Comparison of ENCODE assay signal across 10 mouse cellular contexts in genomic region chr1:183905345-183906142, GRCm38 (mm10).
DNase-seq lines count a peak whose midpoint lies in the region; ATAC-seq and TF ChIP-seq lines count a peak whose summit lies in the region.
"Had no signal": no experiment of that assay in that cellular context is flagged by ENCODE, and none has a peak within 500 bp of the region (broad histone marks: within the 10 kb centered on the region; RNA-seq: fewer than 3 reads in every experiment).

No protein-coding gene starts in this region.

- no peak overlapping the region for H3K9ac ChIP-seq in heart, embryonic 11.5 days (ENCODE audit: low read depth, low read length)
- no peak overlapping the region for H3K9ac ChIP-seq in hindbrain, embryonic 16.5 days (ENCODE audit: low read depth, low read length)
- no peak overlapping the region for H3K9ac ChIP-seq in forebrain, embryonic 14.5 days (ENCODE audit: low read length)

- H3ac ChIP-seq in C2C12 (ENCODE audit: control insufficient read depth, insufficient read length, low read depth): no peak overlapping the region

- no peaks in the 10 kb centered on the region for H3K79me2 ChIP-seq in C2C12 (ENCODE audit: control insufficient read depth, insufficient read depth)

- DNase-seq in heart, adult 18-20 months: peak; percentile 85 to 88
- DNase-seq in fibroblast of lung, adult 2 months (ENCODE audit: low read depth): peak; percentile 85
- peak; percentile 22 for DNase-seq in left cerebral cortex, postnatal 4 days
- DNase-seq in embryo, embryonic 10.5 days (ENCODE audit: low spot score): no peak
- no peak for DNase-seq in forebrain, embryonic 14.5 days (ENCODE audit: low spot score)

- WGBS in heart, embryonic 11.5 days (ENCODE audit: insufficient replicate concordance): 77% methylated on average over 11 of the region's 11 CpGs
- WGBS in hindbrain, embryonic 16.5 days: 82% methylated on average over 11 of the region's 11 CpGs
- WGBS in forebrain, embryonic 14.5 days: 92% methylated on average over 11 of the region's 11 CpGs

- no peaks in the 10 kb centered on the region for H3K9me3 ChIP-seq in heart, embryonic 11.5 days (replicated peaks; ENCODE audit: control insufficient read depth, low read length)
- H3K9me3 ChIP-seq in hindbrain, embryonic 16.5 days (ENCODE audit: control insufficient read depth, low read length): no peaks in the 10 kb centered on the region
- no peaks in the 10 kb centered on the region for H3K9me3 ChIP-seq in forebrain, embryonic 14.5 days (replicated peaks; ENCODE audit: control insufficient read depth, low read length)

- H3K27ac ChIP-seq in heart, embryonic 11.5 days (ENCODE audit: low read depth, low read length): no peak overlapping the region
- no peak overlapping the region for H3K27ac ChIP-seq in hindbrain, embryonic 16.5 days (ENCODE audit: low read depth, low read length)
- H3K27ac ChIP-seq in forebrain, embryonic 14.5 days (ENCODE audit: low read depth, low read length): no peak overlapping the region

- H3K4me3 ChIP-seq in heart, embryonic 11.5 days (ENCODE audit: low read depth, low read length): no peak overlapping the region
- no peak overlapping the region for H3K4me3 ChIP-seq in C2C12 (ENCODE audit: insufficient read depth, poor library complexity, severe bottlenecking)
- H3K4me3 ChIP-seq in hindbrain, embryonic 16.5 days (ENCODE audit: low read length): no peak overlapping the region
- no peak overlapping the region for H3K4me3 ChIP-seq in forebrain, embryonic 14.5 days (ENCODE audit: low read depth, low read length)
- H3K4me3 ChIP-seq: erythroblast, embryonic 14.5 days had no signal

- no peak for TF ChIP-seq CTCF in C2C12 (IDR thresholded peaks at IDR 0.05; ENCODE audit: control insufficient read depth, insufficient read depth, insufficient read length)

- H3K4me1 ChIP-seq in heart, embryonic 11.5 days (ENCODE audit: control insufficient read depth, insufficient read depth, low read length): no peaks in the 10 kb centered on the region
- H3K4me1 ChIP-seq in hindbrain, embryonic 16.5 days (ENCODE audit: control insufficient read depth, insufficient read depth, low read depth, low read length): no peaks in the 10 kb centered on the region
- no peaks in the 10 kb centered on the region for H3K4me1 ChIP-seq in forebrain, embryonic 14.5 days (ENCODE audit: control insufficient read depth, insufficient read depth, low read length)

- H3K36me3 ChIP-seq in heart, embryonic 11.5 days (ENCODE audit: control insufficient read depth, insufficient read depth, low read length): no peaks in the 10 kb centered on the region
- no peaks in the 10 kb centered on the region for H3K36me3 ChIP-seq in C2C12 (ENCODE audit: control insufficient read depth, insufficient read depth)
- H3K36me3 ChIP-seq in hindbrain, embryonic 16.5 days (ENCODE audit: control insufficient read depth, insufficient read depth, low read length): no peaks in the 10 kb centered on the region
- H3K36me3 ChIP-seq in forebrain, embryonic 14.5 days (ENCODE audit: control insufficient read depth, insufficient read depth, low read length): no peaks in the 10 kb centered on the region

- no peaks in the 10 kb centered on the region for H3K79me3 ChIP-seq in C2C12 (ENCODE audit: low read depth)

- intact Hi-C loops in left cerebral cortex, postnatal 4 days (cut with DNase I): no loop called here

- no peak overlapping the region for H3K4me2 ChIP-seq in heart, embryonic 11.5 days
- H3K4me2 ChIP-seq in hindbrain, embryonic 16.5 days (ENCODE audit: low read length): no peak overlapping the region
- H3K4me2 ChIP-seq in forebrain, embryonic 14.5 days (ENCODE audit: low read length): no peak overlapping the region

- ATAC-seq in heart, embryonic 11.5 days (replicated peaks; ENCODE audit: insufficient number of reproducible peaks, low FRiP score, low TSS enrichment): no peak
- ATAC-seq in hindbrain, embryonic 16.5 days: no peak
- no peak for ATAC-seq in forebrain, embryonic 14.5 days

- no peaks in the 10 kb centered on the region for H3K27me3 ChIP-seq in heart, embryonic 11.5 days (ENCODE audit: control insufficient read depth, insufficient read depth, low read length)
- no peaks in the 10 kb centered on the region for H3K27me3 ChIP-seq in C2C12 (ENCODE audit: control insufficient read depth, insufficient read depth, insufficient read length)
- H3K27me3 ChIP-seq in hindbrain, embryonic 16.5 days (replicated peaks; ENCODE audit: control insufficient read depth, insufficient read depth, low read length): no peaks in the 10 kb centered on the region
- H3K27me3 ChIP-seq in forebrain, embryonic 14.5 days (replicated peaks; ENCODE audit: control insufficient read depth, insufficient read depth, low read length): no peaks in the 10 kb centered on the region
- H3K27me3 ChIP-seq: CH12.LX had no signal

TF ChIP-seq in C2C12, 6 proteins besides CTCF, POLR2A, EP300 and RAD21:
- TF ChIP-seq FOSL1 (IDR thresholded peaks at IDR 0.05; ENCODE audit: insufficient read depth, low read length, poor library complexity, severe bottlenecking) (peak; percentile 89), USF1 (IDR thresholded peaks at IDR 0.05; ENCODE audit: low read depth) (peak; percentile 81), CEBPB (IDR thresholded peaks at IDR 0.05; ENCODE audit: low read depth) (no peak), MYOD1 (IDR thresholded peaks at IDR 0.05; ENCODE audit: control insufficient read depth, insufficient read length, low read depth) (peak; percentile 96), MYOG (IDR thresholded peaks at IDR 0.05; ENCODE audit: control insufficient read depth, extremely low read depth, insufficient read length) (no peak), MAX (IDR thresholded peaks at IDR 0.05) (peak; percentile 84)

Comparison
In these comparisons a context has a peak if more than half of its experiments do, and no peak if none do; other contexts are left out.
1. DNase-seq: peak in heart, adult 18-20 months (2 of 2), fibroblast of lung, adult 2 months (single experiment) and left cerebral cortex, postnatal 4 days (single experiment); none in embryo, embryonic 10.5 days (single experiment) and forebrain, embryonic 14.5 days (single experiment).